Mouse (Mus musculus) neural tube, embryonic 11.5 days (tissue): ENCODE measurements around the gene Trmt1l. TPM values are rescaled to one million over a fixed set of nuclear protein-coding genes. Genes with fewer than 3 reads are reported as not detected.

ENCODE experiments used
- ATAC-seq: fragments of 200-750 bp; cut with Nextera tagmentation; 2 replicates; pipeline ENCODE4 v1.8.0; 2017; ENCODE audit warnings: moderate number of reproducible peaks, mild to moderate bottlenecking, moderate TSS enrichment, moderate library complexity; ENCODE audit not compliant: insufficient read depth, low FRiP score, low TSS enrichment
- DNase-seq: peaks from one replicate; pipeline ENCODE4 v3.0.0-alpha.2; 2015; ENCODE audit warnings: low spot score
- H3K27ac ChIP-seq: fragments of 300-500 bp; sonication (generic); 2 replicates; pipeline ENCODE4 v1.5.1; 2014; ENCODE audit warnings: low read depth, mild to moderate bottlenecking, low read length
- H3K27me3 ChIP-seq: fragments of 300-500 bp; sonication (generic); 2 replicates; pipeline ENCODE4 v1.6.1; 2014; ENCODE audit warnings: mild to moderate bottlenecking, low read length, mixed read lengths; ENCODE audit not compliant: control insufficient read depth, insufficient read depth
- H3K36me3 ChIP-seq: fragments of 300-500 bp; sonication (generic); 2 replicates; pipeline ENCODE4 v1.6.1; 2014; ENCODE audit warnings: mild to moderate bottlenecking, low read length, moderate library complexity, mixed read lengths; ENCODE audit not compliant: control insufficient read depth, insufficient read depth
- H3K4me1 ChIP-seq: fragments of 300-500 bp; sonication (generic); 2 replicates; pipeline ENCODE4 v1.6.1; 2014; ENCODE audit warnings: low read length, mixed read lengths; ENCODE audit not compliant: control insufficient read depth, insufficient read depth
- H3K4me2 ChIP-seq: fragments of 300-500 bp; sonication (generic); 2 replicates; pipeline ENCODE4 v1.6.1; 2014; ENCODE audit warnings: low read depth, mild to moderate bottlenecking, moderate library complexity
- H3K4me3 ChIP-seq: fragments of 300-500 bp; sonication (generic); 2 replicates; pipeline ENCODE4 v1.5.1; 2014; ENCODE audit warnings: low read depth, low read length
- H3K9ac ChIP-seq: fragments of 300-500 bp; sonication (generic); 2 replicates; pipeline ENCODE4 v1.6.1; 2014; ENCODE audit warnings: mild to moderate bottlenecking, low read length
- H3K9me3 ChIP-seq: fragments of 300-500 bp; sonication (generic); 2 replicates; pipeline ENCODE4 v1.6.1; 2016; ENCODE audit warnings: low read length; ENCODE audit not compliant: control insufficient read depth
- WGBS: fragments of 180-500 bp; shearing (Covaris S2); extraction: QIAGEN DNeasy Blood & Tissue Kit; methylation state at CpG from one replicate; pipeline ENCODE4 v1.1.7; 2014; 5-methylcytosine and 5-hydroxymethylcytosine counted together
- polyA plus RNA-seq: library from polyadenylated mRNA; unstranded; fragments of >200 nt; fragmentation: Nextera tagmentation; extraction: Ambion mirVana; gene quantifications from 2 replicates; pipeline ENCODE4 v1.2.1, GENCODE M21; 2014

Gene Trmt1l
- polyA plus RNA-seq, 1 experiment from 2014 or later: 53.1 TPM

DNA sequence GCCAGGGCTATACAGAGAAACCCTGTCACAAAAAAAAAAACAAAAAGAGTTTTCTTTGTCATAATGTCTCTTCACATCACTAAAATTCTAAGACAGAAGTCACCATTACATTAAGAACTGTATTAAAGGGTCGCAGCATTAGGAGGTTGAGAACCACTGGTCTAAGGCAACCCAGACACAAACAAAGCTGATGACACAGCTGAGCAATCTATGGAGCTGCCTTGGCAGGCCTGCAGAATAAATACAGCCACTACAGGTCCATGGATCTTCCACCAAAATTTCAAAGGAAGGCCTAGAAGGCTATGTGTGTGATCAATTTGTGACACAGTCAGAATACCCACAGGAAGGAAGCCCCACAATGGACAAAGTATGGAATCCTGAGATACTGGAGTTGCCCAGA, 54.2 kb downstream of the Trmt1l start:
- no peaks in the 10 kb centered on the region for H3K36me3 ChIP-seq
- DNase-seq (no peak), ATAC-seq (no peak)
- no peaks in the 10 kb centered on the region for H3K4me1 ChIP-seq
- H3K4me2 ChIP-seq: no peak overlapping the region
- H3K9me3 ChIP-seq: no peaks in the 10 kb centered on the region
- no peak overlapping the region for H3K4me3 ChIP-seq
- H3K9ac ChIP-seq: no peak overlapping the region
- no peak overlapping the region for H3K27ac ChIP-seq
- H3K27me3 ChIP-seq: no peaks in the 10 kb centered on the region
- WGBS: 93% methylated on average over 1 of the region's 1 CpGs

DNA sequence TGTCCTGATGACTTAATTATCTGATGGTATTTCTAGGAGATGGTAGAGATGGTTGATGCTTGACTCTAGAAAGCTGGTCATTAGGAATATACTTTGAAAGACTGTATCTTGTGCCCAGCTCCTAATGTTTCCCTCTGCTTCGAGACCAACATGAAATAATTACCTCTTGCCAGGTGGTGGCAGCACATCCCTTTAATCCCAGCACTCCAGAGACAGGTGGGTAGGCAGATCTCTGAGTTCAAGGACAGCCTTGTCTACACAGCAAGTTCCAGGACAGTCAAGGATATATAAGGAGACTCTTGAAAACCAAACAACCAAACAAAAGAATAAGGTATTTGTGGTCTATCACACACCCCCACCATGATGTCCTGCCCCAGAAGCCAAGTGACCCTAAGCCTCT, 55.2 kb downstream of the Trmt1l start:
- Histone ChIP-seq H3K27me3 (no peaks in the 10 kb centered on the region), H3K9me3 (no peaks in the 10 kb centered on the region), H3K9ac (no peak overlapping the region), H3K27ac (no peak overlapping the region), H3K4me2 (no peak overlapping the region), H3K4me1 (no peaks in the 10 kb centered on the region), H3K36me3 (no peaks in the 10 kb centered on the region), H3K4me3 (no peak overlapping the region)
- 59% methylated on average over 1 of the region's 1 CpGs for WGBS
- DNase-seq: no peak
- ATAC-seq: no peak

DNA sequence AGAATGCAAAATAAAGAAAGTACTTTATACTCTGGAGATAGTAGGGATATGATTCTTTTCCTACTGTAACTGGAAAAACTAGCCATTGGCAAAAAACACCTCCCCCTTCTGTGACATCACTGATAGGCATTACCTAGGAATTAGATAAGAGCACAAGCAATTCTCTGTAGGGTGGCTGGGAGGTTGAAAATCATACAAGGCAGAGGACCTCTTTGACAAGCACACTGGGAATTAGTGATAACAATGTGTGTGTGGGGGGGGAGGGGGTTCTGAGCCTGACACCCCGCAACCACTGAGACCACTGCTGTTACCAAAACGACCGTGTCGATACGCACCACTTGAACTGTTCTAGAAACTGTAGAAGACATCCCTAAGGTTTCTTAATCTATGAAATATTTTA, 56.4 kb downstream of the Trmt1l start:
- no peak for ATAC-seq

DNA sequence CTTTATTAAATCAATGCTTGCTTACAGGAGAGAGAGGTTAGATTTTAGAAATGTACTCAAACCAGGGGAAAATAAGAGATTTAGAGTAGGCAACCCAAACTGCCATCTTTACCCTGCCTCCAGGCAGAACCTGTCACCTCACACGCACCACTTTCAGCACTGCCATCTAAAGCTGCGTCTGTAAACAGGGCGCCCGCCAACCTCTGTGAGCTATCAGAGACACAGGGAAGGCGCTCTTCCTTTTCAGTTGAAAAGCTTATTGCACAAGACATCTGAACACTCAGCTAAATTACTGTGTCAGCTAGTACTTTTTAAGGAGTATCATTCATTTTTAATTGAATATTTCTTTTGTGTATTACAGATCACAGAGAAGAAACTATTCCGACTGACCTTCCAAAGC, 61.5 kb downstream of the Trmt1l start:
- H3K4me3 ChIP-seq: no peak overlapping the region
- no peaks in the 10 kb centered on the region for H3K36me3 ChIP-seq
- DNase-seq (no peak), ATAC-seq (no peak)
- no peaks in the 10 kb centered on the region for H3K27me3 ChIP-seq
- WGBS: 89% methylated on average over 6 of the region's 6 CpGs
- H3K4me1 ChIP-seq: no peaks in the 10 kb centered on the region
- no peaks in the 10 kb centered on the region for H3K9me3 ChIP-seq
- H3K27ac ChIP-seq: no peak overlapping the region
- H3K9ac ChIP-seq: no peak overlapping the region
- no peak overlapping the region for H3K4me2 ChIP-seq

More for the DNA sequence above, 56.4 kb downstream of the Trmt1l start:
- Histone ChIP-seq H3K9ac (no peak overlapping the region), H3K9me3 (no peaks in the 10 kb centered on the region), H3K36me3 (no peaks in the 10 kb centered on the region), H3K27ac (no peak overlapping the region), H3K4me1 (no peaks in the 10 kb centered on the region), H3K4me3 (no peak overlapping the region), H3K27me3 (no peaks in the 10 kb centered on the region), H3K4me2 (no peak overlapping the region)
- WGBS: 81% methylated on average over 5 of the region's 5 CpGs
- no peak for DNase-seq

DNA sequence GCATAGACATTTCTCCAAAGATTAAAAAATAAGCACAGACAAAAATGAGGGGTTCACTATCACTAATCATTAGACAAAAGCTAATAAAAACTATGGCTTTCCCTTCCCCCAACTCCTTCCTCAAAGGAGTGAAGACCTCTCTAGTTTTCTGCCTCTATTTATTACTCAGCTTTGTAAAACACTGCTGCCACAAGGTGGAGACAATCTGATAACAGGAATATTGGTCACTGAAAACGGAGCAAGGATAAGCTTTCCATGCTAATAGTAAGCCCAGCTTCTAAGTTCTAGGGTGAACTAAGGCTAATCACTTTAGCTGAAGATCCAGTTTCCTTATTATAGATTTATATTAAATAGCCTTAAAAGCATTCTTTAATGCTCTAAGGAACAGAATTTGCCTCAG, 64.1 kb downstream of the Trmt1l start:
- H3K27me3 ChIP-seq: no peaks in the 10 kb centered on the region
- ATAC-seq (no peak), DNase-seq (no peak)
- no peak overlapping the region for H3K4me3 ChIP-seq
- 76% methylated on average over 1 of the region's 1 CpGs for WGBS
- H3K36me3 ChIP-seq: no peaks in the 10 kb centered on the region
- no peak overlapping the region for H3K27ac ChIP-seq
- no peaks in the 10 kb centered on the region for H3K9me3 ChIP-seq
- H3K9ac ChIP-seq: no peak overlapping the region
- H3K4me2 ChIP-seq: no peak overlapping the region
- no peaks in the 10 kb centered on the region for H3K4me1 ChIP-seq

DNA sequence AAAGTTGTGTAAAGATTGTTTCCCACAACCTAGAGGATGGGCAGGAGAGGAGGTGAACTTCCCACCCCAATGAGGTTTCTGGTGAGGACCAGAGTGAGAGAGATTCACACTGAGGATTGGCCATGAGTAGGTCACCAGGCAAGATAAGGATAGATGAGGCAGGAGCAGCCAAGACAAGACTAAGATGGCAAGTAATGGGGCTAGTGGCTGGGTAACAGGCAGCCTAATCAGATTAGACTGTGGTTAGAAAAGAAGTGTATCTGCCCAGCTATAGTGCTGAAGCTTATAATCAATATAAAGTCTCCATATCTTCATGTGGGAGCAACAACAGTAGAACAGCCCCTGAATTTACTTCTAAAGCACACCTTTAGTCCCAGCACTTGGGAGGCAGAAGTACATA, 65.5 kb downstream of the Trmt1l start:
- no peak for DNase-seq
- H3K27ac ChIP-seq: no peak overlapping the region
- no peaks in the 10 kb centered on the region for H3K27me3 ChIP-seq
- H3K36me3 ChIP-seq: no peaks in the 10 kb centered on the region
- peaks cover 2% of the 10 kb centered on the region; the same call in 1 of the 2 replicates for H3K4me1 ChIP-seq
- no peak overlapping the region for H3K9ac ChIP-seq
- H3K9me3 ChIP-seq: no peaks in the 10 kb centered on the region
- H3K4me2 ChIP-seq: no peak overlapping the region
- no peak for ATAC-seq
- no peak overlapping the region for H3K4me3 ChIP-seq

DNA sequence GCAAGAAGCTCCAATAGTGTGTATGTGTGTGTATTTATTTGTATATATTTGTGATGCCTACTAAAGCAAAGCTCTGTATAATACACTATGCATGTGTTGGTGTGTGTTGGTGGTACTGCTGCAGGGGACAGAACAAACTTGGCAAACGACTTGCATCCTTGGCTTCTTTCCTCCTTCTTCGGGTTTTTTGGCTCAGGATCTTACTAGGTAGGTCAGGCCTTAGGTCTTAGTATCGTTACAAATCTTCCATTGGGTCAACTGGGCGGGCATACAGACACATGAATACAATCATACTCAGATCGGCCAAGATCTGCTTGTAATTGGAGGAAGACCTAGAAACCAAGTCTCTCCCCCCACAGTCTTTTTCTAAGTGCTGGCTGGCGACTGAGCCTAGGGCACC, 66.4 kb downstream of the Trmt1l start:
- DNase-seq (no peak), ATAC-seq (no peak)
- Histone ChIP-seq H3K4me3 (no peak overlapping the region), H3K4me1 (peaks cover 2% of the 10 kb centered on the region; the same call in 1 of the 2 replicates), H3K9ac (no peak overlapping the region), H3K27ac (no peak overlapping the region), H3K9me3 (no peaks in the 10 kb centered on the region), H3K36me3 (no peaks in the 10 kb centered on the region), H3K4me2 (no peak overlapping the region), H3K27me3 (no peaks in the 10 kb centered on the region)
- 88% methylated on average over 6 of the region's 6 CpGs for WGBS

DNA sequence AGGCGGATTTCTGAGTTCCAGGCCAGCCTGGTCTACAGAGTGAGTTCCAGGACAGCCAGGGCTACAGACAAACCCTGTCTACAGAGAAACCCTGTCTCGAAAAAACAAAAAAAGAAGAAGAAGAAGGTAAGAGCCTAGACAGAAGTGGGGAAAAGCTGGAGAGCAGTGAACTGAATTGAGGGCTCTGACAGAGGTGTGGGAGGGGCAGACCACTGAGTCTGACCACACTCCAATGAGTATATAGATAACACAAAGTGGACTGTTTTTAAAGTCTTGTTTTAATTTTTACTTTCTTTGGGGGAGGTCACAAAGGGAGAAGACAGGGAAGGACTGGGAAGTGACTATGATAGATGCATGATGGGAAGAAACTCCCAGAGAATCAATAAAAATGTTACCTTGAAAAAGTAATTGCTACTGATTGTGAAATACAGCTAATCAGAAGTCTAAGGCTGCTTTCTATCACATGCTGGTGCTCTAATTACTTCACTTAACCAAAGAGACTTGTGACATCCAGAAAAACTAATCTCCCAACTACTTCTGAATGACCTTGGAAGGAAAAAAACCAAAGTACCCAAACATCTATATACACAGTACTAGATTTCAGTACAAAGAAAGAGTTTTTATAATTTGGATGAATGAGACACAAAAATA, 67.4 kb downstream of the Trmt1l start:
- H3K4me1 ChIP-seq: peaks cover 2% of the 10 kb centered on the region; the same call in 1 of the 2 replicates
- DNase-seq: no peak
- no peak overlapping the region for H3K9ac ChIP-seq
- no peak overlapping the region for H3K4me3 ChIP-seq
- no peak overlapping the region for H3K4me2 ChIP-seq
- no peak for ATAC-seq
- WGBS: 96% methylated on average over 2 of the region's 2 CpGs
- H3K27ac ChIP-seq: no peak overlapping the region
- H3K27me3 ChIP-seq: no peaks in the 10 kb centered on the region
- H3K36me3 ChIP-seq: no peaks in the 10 kb centered on the region
- no peaks in the 10 kb centered on the region for H3K9me3 ChIP-seq

DNA sequence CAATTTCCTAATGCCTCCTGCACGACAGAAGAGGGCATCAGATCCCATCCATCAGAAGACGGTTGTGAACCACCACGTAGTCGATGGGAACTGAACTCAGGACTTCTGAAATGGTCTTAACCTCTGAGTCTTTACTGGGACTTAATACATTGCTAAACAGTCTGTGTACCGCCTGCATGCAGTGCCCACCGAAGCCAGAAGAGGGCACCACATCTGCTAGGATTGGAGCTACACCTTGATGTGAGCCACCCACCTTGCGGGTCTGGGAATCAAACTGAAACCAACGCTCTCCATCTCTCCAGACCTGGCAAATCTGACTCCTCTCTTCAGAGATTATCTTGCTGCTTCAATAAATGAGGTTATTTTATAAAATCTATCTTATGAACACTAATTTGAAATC, 68.7 kb downstream of the Trmt1l start:
- 90% methylated on average over 8 of the region's 8 CpGs for WGBS
- peak; percentile 14 for DNase-seq
- Histone ChIP-seq H3K4me2 (no peak overlapping the region), H3K4me1 (peaks cover 2% of the 10 kb centered on the region; the same call in 1 of the 2 replicates), H3K4me3 (no peak overlapping the region), H3K27me3 (no peaks in the 10 kb centered on the region), H3K9me3 (no peaks in the 10 kb centered on the region), H3K36me3 (no peaks in the 10 kb centered on the region), H3K9ac (no peak overlapping the region), H3K27ac (no peak overlapping the region)
- ATAC-seq: no peak
